Mouse (Mus musculus) bone marrow macrophage, adult 2 months (primary cell): ENCODE measurements around the gene Rap1gap2.

ENCODE experiments used
- CTCF ChIP-seq: IDR thresholded peaks from 2 replicates; pipeline ENCODE4 v1.5.1; 2012; ENCODE audit warnings: low read depth, mild to moderate bottlenecking, low read length, moderate library complexity
- POLR2A ChIP-seq: IDR thresholded peaks from 2 replicates; pipeline ENCODE4 v1.6.1; 2012; ENCODE audit warnings: mild to moderate bottlenecking, low read depth, low read length, borderline replicate concordance

- TF ChIP-seq POLR2A (no peak), CTCF (no peak)
Measured at GRCm38 (mm10) chr11:74479715-74480289, 130.9 kb downstream of the Rap1gap2 start.
